Mouse (Mus musculus) embryonic facial prominence, embryonic 14.5 days (tissue): Measurements from ENCODE around the gene Rit1. TPM values are rescaled to one million over a fixed set of nuclear protein-coding genes. Genes with fewer than 3 reads are reported as not detected.
A peak's percentile ranks its signal among the peaks of the same experiment; 100 is the strongest.
"Not testable (repeated sequence)": the region's sequence is repeated elsewhere in the genome, so short reads cannot be mapped to it uniquely, and the experiment has no call there.

ENCODE experiments used
- ATAC-seq: fragments of 200-750 bp; cut with Nextera tagmentation; 2 replicates; pipeline ENCODE4 v1.8.0; 2017; ENCODE audit warnings: low read depth, moderate number of reproducible peaks, moderate TSS enrichment
- DNase-seq: peaks from one replicate; pipeline ENCODE4 v3.0.0-alpha.2; 2015; ENCODE audit warnings: low spot score
- H3K27ac ChIP-seq: fragments of 300-500 bp; sonication (generic); replicated peaks from 2 replicates; pipeline ENCODE4 v1.5.1; 2014; ENCODE audit warnings: low read depth, mild to moderate bottlenecking, low read length, moderate library complexity
- H3K27me3 ChIP-seq: fragments of 300-500 bp; sonication (generic); replicated peaks from 2 replicates; pipeline ENCODE4 v1.6.1; 2014; ENCODE audit warnings: low read length; ENCODE audit not compliant: control insufficient read depth, insufficient read depth
- H3K36me3 ChIP-seq: fragments of 300-500 bp; sonication (generic); 2 replicates; pipeline ENCODE4 v1.6.1; 2014; ENCODE audit warnings: low read length, mixed read lengths; ENCODE audit not compliant: control insufficient read depth, insufficient read depth
- H3K4me1 ChIP-seq: fragments of 300-500 bp; sonication (generic); 2 replicates; pipeline ENCODE4 v1.6.1; 2014; ENCODE audit warnings: antibody characterized with exemption, low read length; ENCODE audit not compliant: control insufficient read depth, insufficient read depth
- H3K4me2 ChIP-seq: fragments of 300-500 bp; sonication (generic); 2 replicates; pipeline ENCODE4 v1.6.1; 2014; ENCODE audit warnings: low read depth, mild to moderate bottlenecking, low read length, moderate library complexity, mixed read lengths
- H3K4me3 ChIP-seq: fragments of 300-500 bp; sonication (generic); 2 replicates; pipeline ENCODE4 v1.5.1; 2014; ENCODE audit warnings: low read depth, mild to moderate bottlenecking, low read length
- H3K9ac ChIP-seq: fragments of 300-500 bp; sonication (generic); 2 replicates; pipeline ENCODE4 v1.6.1; 2014; ENCODE audit warnings: low read depth, mild to moderate bottlenecking, low read length, moderate library complexity, mixed read lengths
- H3K9me3 ChIP-seq: fragments of 300-500 bp; sonication (generic); 2 replicates; pipeline ENCODE4 v1.6.1; 2016; ENCODE audit warnings: low read length; ENCODE audit not compliant: control insufficient read depth
- WGBS: fragments of 180-500 bp; shearing (Covaris S2); extraction: QIAGEN DNeasy Blood & Tissue Kit; methylation state at CpG from one replicate; pipeline ENCODE4 v1.1.7; 2014; 5-methylcytosine and 5-hydroxymethylcytosine counted together
- polyA plus RNA-seq: library from polyadenylated mRNA; unstranded; fragments of >200 nt; fragmentation: Nextera tagmentation; extraction: Ambion mirVana; gene quantifications from 2 replicates; pipeline ENCODE4 v1.2.1, GENCODE M21; 2014

Rit1 gene
- polyA plus RNA-seq, 1 experiment from 2014 or later = 62.9 TPM

DNA sequence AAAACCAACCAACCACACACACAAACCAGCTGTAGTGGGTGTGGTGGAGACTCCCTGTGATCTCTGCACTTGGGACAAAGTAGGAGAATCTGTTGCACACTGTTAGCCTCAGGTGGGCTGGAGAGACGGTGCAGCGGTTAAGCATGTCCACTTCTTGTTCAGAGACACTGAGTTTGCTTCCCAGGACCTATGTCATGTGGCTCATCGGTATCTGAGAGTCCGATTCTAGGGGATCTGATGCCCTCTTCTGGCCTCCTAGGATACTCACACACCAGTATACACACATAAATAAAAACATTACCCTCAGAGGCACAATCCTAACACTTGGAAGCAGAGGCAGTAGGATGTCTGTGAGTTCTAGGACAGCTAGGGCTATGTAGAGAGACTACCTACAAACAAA lies 37.6 kb downstream of the Rit1 start:
- no peaks in the 10 kb centered on the region for H3K4me1 ChIP-seq
- H3K4me3 ChIP-seq = no peak overlapping the region
- no peaks in the 10 kb centered on the region for H3K27me3 ChIP-seq
- H3K36me3 ChIP-seq = no peaks in the 10 kb centered on the region
- no peaks in the 10 kb centered on the region for H3K9me3 ChIP-seq
- ATAC-seq (no peak), DNase-seq (no peak)
- 82% methylated on average over 4 of the region's 4 CpGs for WGBS
- no peak overlapping the region for H3K27ac ChIP-seq
- H3K9ac ChIP-seq = no peak overlapping the region
- no peak overlapping the region for H3K4me2 ChIP-seq

- DNase-seq (no peak), ATAC-seq (no peak)
- Histone ChIP-seq H3K27ac (no peak overlapping the region), H3K36me3 (no peaks in the 10 kb centered on the region), H3K4me3 (no peak overlapping the region), H3K27me3 (no peaks in the 10 kb centered on the region), H3K9me3 (no peaks in the 10 kb centered on the region), H3K9ac (no peak overlapping the region), H3K4me2 (no peak overlapping the region), H3K4me1 (no peaks in the 10 kb centered on the region)
- 63% methylated on average over 3 of the region's 3 CpGs for WGBS
Measured at GRCm38 (mm10) chr3:88755541-88755940, 38.9 kb downstream of the Rit1 start.

DNA sequence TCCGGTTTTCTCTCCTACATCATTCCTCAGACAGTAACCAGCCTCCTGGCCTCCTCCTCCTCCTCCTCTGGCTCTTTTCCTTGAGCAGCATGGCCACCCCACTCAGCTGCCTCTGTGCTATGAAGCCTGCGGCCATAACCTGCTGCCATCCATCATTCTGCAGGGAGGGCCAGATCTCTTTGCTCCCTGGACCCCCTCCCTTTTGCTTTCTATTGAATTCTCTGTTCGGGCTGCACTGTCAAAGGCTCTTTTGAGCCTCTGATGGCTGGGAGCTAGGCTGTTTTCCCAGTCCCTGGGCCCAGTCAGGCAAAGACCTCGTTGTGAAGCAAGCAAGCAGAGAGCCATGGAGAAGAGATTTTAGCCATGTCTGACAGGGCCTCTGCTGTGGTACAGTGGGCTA lies 39.6 kb downstream of the Rit1 start:
- Histone ChIP-seq H3K27me3 (no peaks in the 10 kb centered on the region), H3K4me1 (no peaks in the 10 kb centered on the region), H3K9ac (no peak overlapping the region), H3K27ac (0 out of 2 replicates have a peak overlapping the region, but pooled peaks have one; percentile 22), H3K36me3 (no peaks in the 10 kb centered on the region), H3K4me2 (no peak overlapping the region), H3K9me3 (no peaks in the 10 kb centered on the region), H3K4me3 (no peak overlapping the region)
- WGBS = 44% methylated on average over 4 of the region's 4 CpGs
- ATAC-seq (peak; percentile 35; the same call in 1 of the 2 replicates), DNase-seq (no peak)

- no peaks in the 10 kb centered on the region for H3K27me3 ChIP-seq
- H3K27ac ChIP-seq = peak overlapping the region; percentile 73
- no peak overlapping the region for H3K4me2 ChIP-seq
- peak; percentile 79; the same call in 1 of the 2 replicates for ATAC-seq
- peak; percentile 68 for DNase-seq
- no peak overlapping the region for H3K4me3 ChIP-seq
- peak overlapping the region; percentile 26; the same call in 1 of the 2 replicates for H3K9ac ChIP-seq
- no peaks in the 10 kb centered on the region; the same call in 1 of the 2 replicates for H3K36me3 ChIP-seq
- H3K4me1 ChIP-seq = no peaks in the 10 kb centered on the region
- no peaks in the 10 kb centered on the region for H3K9me3 ChIP-seq
- WGBS = 20% methylated on average over 5 of the region's 5 CpGs
Measured at GRCm38 (mm10) chr3:88758045-88758500, 41.4 kb downstream of the Rit1 start.

DNA sequence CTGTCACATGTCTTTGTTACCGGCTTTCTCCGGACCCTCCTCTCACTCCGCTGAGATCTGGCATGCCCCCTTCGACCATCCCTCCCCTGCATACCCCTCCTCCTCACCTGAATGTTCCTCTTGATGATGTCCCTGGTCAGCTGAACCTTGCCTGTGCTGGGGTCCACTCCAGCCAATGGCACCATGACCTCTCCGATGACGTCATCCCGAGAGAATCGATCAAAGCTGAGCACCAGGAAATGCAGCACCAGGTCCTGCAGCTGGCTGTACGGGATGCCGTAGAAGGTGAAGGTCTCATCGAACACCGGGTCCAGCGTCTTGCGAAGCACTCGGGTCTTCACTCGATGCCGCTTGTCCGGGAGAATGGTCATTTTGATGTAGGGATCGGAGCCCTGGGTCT lies 45.0 kb downstream of the Rit1 start:
- DNase-seq = no peak
- no peaks in the 10 kb centered on the region for H3K27me3 ChIP-seq
- H3K9me3 ChIP-seq = no peaks in the 10 kb centered on the region
- 95% methylated on average over 19 of the region's 19 CpGs for WGBS
- no peak for ATAC-seq
- no peaks in the 10 kb centered on the region; the same call in 1 of the 2 replicates for H3K36me3 ChIP-seq
- no peak overlapping the region for H3K4me2 ChIP-seq
- no peak overlapping the region for H3K27ac ChIP-seq
- no peaks in the 10 kb centered on the region for H3K4me1 ChIP-seq
- no peak overlapping the region for H3K4me3 ChIP-seq
- no peak overlapping the region for H3K9ac ChIP-seq

GRCm38 (mm10) chr3:88762401-88762831 lies 45.8 kb downstream of the Rit1 start:
- H3K9me3 ChIP-seq = no peaks in the 10 kb centered on the region
- H3K4me3 ChIP-seq = no peak overlapping the region
- H3K27ac ChIP-seq = no peak overlapping the region
- no peaks in the 10 kb centered on the region for H3K27me3 ChIP-seq
- no peaks in the 10 kb centered on the region; the same call in 1 of the 2 replicates for H3K36me3 ChIP-seq
- WGBS = 74% methylated on average over 6 of the region's 6 CpGs
- no peak overlapping the region for H3K9ac ChIP-seq
- no peak for DNase-seq
- no peaks in the 10 kb centered on the region for H3K4me1 ChIP-seq
- no peak overlapping the region for H3K4me2 ChIP-seq
- ATAC-seq = no peak

DNA sequence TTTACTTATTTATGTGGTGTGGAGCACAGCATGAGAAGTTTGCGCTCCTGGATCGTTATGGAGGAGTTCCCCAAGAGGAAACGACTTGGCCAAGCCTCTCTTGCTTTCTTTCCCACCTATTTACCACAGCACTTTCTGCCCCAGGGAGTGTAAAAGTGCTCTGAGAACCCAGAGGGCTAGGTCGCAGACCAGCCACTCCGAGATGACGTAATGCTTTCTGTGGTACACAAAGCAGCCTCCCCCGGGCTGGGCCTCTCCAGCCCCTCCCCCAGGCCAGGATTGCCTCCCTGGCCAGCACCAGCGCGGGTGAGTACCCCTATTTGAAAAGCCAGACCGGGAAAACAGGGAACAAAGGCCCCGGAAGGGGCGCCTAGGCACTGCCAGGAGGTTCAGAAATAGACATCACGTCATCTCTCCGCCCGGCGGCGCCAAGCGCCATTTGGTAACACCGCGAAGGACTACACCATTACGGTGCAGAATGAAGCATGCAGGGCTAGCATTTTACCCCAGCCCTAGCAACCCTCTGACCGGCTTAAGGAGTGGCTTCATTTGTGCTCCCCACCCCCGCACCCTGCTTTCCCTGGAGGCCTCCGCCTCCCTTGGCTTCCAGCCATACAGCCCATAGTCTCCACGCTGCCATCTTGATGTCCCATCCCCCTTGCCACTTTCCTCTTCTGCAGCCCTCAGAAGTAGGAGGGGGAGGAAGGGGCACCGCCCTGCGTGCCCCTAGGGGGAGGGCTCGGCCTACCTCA lies 54.7 kb downstream of the Rit1 start:
- DNase-seq = peak; percentile 75
- not testable (repeated sequence) for H3K36me3 ChIP-seq, H3K9me3 ChIP-seq, H3K27me3 ChIP-seq, H3K4me1 ChIP-seq
- peak overlapping the region; percentile 67 for H3K27ac ChIP-seq
- H3K9ac ChIP-seq = peak overlapping the region; percentile 42; the same call in 1 of the 2 replicates
- ATAC-seq = peak; percentile 83
- peak overlapping the region; percentile 56 for H3K4me2 ChIP-seq
- peak overlapping the region; percentile 34 for H3K4me3 ChIP-seq
- WGBS = 2% methylated on average over 7 of the region's 28 CpGs

DNA sequence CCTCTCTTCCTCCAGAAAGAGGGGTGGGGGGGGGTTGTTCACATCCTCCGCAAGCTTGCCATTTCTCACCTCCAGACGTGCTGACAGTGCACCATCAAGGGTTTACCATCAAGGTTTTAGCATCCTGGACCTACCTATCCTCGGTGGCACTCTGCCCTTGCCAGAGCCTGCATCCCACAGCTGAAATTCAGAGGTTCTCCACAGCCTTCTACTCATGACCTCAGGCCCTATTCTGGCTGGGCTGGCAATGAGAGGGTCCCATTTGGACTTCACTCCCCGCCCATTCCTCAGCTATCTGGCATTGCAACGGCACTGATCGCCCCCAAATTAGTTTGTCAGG lies 55.3 kb downstream of the Rit1 start:
- Histone ChIP-seq H3K27ac (peak overlapping the region; percentile 67), H3K9ac (peak overlapping the region; percentile 34; the same call in 1 of the 2 replicates), H3K4me2 (peak overlapping the region; percentile 56), H3K4me3 (peak overlapping the region; percentile 34)
- not testable (repeated sequence) for H3K36me3 ChIP-seq, H3K9me3 ChIP-seq, H3K27me3 ChIP-seq, ATAC-seq, H3K4me1 ChIP-seq, DNase-seq
- 20% methylated on average over 1 of the region's 6 CpGs for WGBS

GRCm38 (mm10) chr3:88772399-88772798 lies 55.8 kb downstream of the Rit1 start:
- not testable (repeated sequence) for H3K27me3 ChIP-seq, H3K9me3 ChIP-seq, H3K36me3 ChIP-seq, H3K9ac ChIP-seq, H3K27ac ChIP-seq, H3K4me3 ChIP-seq, H3K4me1 ChIP-seq
- H3K4me2 ChIP-seq = peak overlapping the region; percentile 37
- WGBS = under 1% methylated on average over 16 of the region's 19 CpGs
- DNase-seq = peak; percentile 87
- ATAC-seq = peak; percentile 67
